Mouse (Mus musculus): ENCODE data around the gene Fastk. TPM values are rescaled to one million over a fixed set of nuclear protein-coding genes. Genes with fewer than 3 reads are reported as not detected.

Gene Fastk
- 148 TPM for polyA plus RNA-seq (2017; shearing (Covaris generic))

GRCm38 (mm10) chr5:24444746-24445427 is at the start of gene Fastk:
Gene Fastk (minus strand): TSS chr5:24445287.

GRCm38 (mm10) chr5:24452030-24452690 is 7.1 kb upstream of the Fastk start, which contains the start of gene Agap3:
Gene Agap3 (plus strand): TSS chr5:24452177.

GRCm38 (mm10) chr5:24447624-24448298 is 2.7 kb upstream of the Fastk start, which contains the start of gene Tmub1:
Gene Tmub1 (minus strand): TSS chr5:24447854.

GRCm38 (mm10) chr5:24423129-24424003 is 21.7 kb downstream of the Fastk start, which contains the start of the genes Cdk5 and Slc4a2:
Gene Cdk5 (minus strand): TSS chr5:24423530.
Gene Slc4a2 (plus strand): TSS chr5:24423837.

GRCm38 (mm10) chr5:24413042-24413693 is 31.9 kb downstream of the Fastk start, which contains the start of gene Asic3:
Gene Asic3 (plus strand): TSS chr5:24413392.

GRCm38 (mm10) chr5:24393392-24393997 is 51.6 kb downstream of the Fastk start, which contains the start of gene Abcb8:
Gene Abcb8 (plus strand): TSS chr5:24393663.

GRCm38 (mm10) chr5:24391864-24392263 is 53.2 kb downstream of the Fastk start, which contains the start of gene Atg9b:
Gene Atg9b (minus strand): TSS chr5:24392143.

Other genes with a start within 250 kb of the Fastk start
- 5.6 TPM for gene Kcnh2, start 93.7 kb downstream of the Fastk start, polyA plus RNA-seq (2017; shearing (Covaris generic))
- gene Nos3, start 80.5 kb downstream of the Fastk start, polyA plus RNA-seq (2017; shearing (Covaris generic)): 0.22 TPM
- 0.89 TPM for gene Atg9b, start 53.1 kb downstream of the Fastk start, polyA plus RNA-seq (2017; shearing (Covaris generic))
- 27.8 TPM for gene Abcb8, start 51.6 kb downstream of the Fastk start, polyA plus RNA-seq (2017; shearing (Covaris generic))
- not detected for gene Asic3, start 31.9 kb downstream of the Fastk start, polyA plus RNA-seq (2017; shearing (Covaris generic))
- gene Cdk5, start 21.8 kb downstream of the Fastk start, polyA plus RNA-seq (2017; shearing (Covaris generic)): 90.7 TPM
- 49.6 TPM for gene Slc4a2, start 21.4 kb downstream of the Fastk start, polyA plus RNA-seq (2017; shearing (Covaris generic))
- 89.2 TPM for gene Tmub1, start 2.6 kb upstream of the Fastk start, polyA plus RNA-seq (2017; shearing (Covaris generic))
- gene Agap3, start 6.9 kb upstream of the Fastk start, polyA plus RNA-seq (2017; shearing (Covaris generic)): 4.8 TPM
- not detected for gene Gbx1, start 81.9 kb upstream of the Fastk start, polyA plus RNA-seq (2017; shearing (Covaris generic))
- gene Asb10, start 95.7 kb upstream of the Fastk start, polyA plus RNA-seq (2017; shearing (Covaris generic)): not detected
- gene 4931409K22Rik, start 111.5 kb upstream of the Fastk start, polyA plus RNA-seq (2017; shearing (Covaris generic)): not detected
- gene Abcf2, start 132.2 kb upstream of the Fastk start, polyA plus RNA-seq (2017; shearing (Covaris generic)): 99.2 TPM
- gene Chpf2, start 141.5 kb upstream of the Fastk start, polyA plus RNA-seq (2017; shearing (Covaris generic)): 43.8 TPM
- gene Smarcd3, start 179.1 kb upstream of the Fastk start, polyA plus RNA-seq (2017; shearing (Covaris generic)): 1.6 TPM
- 97.9 TPM for gene Nub1, start 240.2 kb upstream of the Fastk start, polyA plus RNA-seq (2017; shearing (Covaris generic))